Mouse (Mus musculus) CD4-positive, CD25-positive, alpha-beta regulatory T cell, adult 2 months (primary cell): ENCODE results near the gene Ulk3.

ENCODE experiments used
- DNase-seq: peaks from one replicate; pipeline ENCODE4 v3.0.0-alpha.2; 2012; ENCODE audit warnings: low read depth, low spot score

Gene Ulk3

GRCm38 (mm10) chr9:57614786-57615185 lies 25.5 kb downstream of the Ulk3 start:
- DNase-seq = no peak

DNA sequence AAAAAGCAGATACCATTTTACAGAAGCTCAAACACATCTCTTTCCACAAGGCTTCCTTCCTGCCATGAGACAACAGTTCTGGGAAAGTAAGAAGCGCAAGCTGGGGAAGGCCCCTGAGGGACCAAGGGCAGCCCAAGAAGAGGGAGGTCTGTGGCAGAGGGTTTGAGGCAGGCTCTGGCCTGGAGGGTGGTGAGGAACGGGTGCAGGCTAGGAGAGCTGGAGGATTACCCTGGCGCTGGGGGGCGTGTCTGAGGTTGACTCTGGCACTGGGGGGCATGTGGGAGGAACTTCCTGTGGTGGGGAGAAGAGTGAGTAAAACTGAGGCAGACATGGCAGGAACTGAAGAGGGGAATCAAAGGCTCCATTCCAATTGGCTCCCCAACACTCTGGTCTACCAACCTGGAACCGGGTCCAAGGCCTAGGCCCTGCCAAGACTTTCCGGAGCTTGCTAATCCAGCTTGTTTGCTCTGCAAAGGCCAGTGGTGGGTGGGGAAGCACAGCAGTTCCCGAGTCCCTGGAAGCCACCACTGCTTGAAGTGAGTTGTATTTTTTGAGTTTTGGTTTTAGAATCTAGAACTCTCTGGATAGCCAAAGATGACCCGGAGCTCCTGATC lies 28.4 kb downstream of the Ulk3 start:
- DNase-seq = no peak

DNA sequence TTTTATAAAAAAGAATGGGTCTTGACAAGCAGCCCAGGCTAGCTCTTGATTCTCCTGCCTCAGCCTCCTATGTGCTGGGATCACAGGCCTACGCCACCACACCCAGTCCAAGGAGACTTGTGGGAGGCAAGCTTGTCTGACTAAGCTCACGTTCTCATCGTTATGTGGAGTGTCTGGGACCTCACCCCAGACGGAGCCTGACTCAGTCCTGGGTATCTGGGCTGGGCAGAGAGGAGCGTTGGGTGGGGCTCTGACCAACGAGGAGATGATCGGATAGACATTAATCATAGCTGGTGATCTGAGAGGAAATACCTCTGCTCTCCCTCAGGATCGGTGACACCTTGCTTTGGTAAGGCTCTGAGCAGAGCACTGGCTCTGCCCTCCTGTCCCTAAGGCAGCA lies 29.6 kb downstream of the Ulk3 start:
- DNase-seq = no peak

DNA sequence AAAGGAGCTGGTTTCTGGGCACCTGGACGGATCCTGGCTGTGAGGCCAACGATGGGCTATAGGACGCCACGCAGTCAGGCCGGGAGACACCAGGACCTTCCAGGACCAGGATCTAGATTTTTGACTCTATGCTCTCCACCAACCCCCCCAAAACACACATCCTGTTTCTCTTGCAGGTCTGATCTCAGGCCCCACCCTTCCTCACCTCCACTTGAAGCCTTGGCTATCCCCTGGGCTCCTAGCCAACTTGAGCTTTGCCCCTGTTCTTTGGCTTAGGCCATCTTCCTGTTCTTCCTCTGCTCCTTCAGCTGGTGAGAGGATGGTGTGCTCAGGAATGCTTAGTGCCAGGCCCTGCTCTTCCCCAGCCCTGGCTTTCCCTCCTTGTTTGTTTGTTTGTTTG lies 31.4 kb downstream of the Ulk3 start, which contains the start of gene Lman1l:
Gene Lman1l, minus strand, starts transcription at position 101 of the 400 bp plus-strand sequence.
- peak; percentile 42 for DNase-seq

- no peak for DNase-seq
Observed at GRCm38 (mm10) chr9:57624295-57624694, 35.0 kb downstream of the Ulk3 start.

DNA sequence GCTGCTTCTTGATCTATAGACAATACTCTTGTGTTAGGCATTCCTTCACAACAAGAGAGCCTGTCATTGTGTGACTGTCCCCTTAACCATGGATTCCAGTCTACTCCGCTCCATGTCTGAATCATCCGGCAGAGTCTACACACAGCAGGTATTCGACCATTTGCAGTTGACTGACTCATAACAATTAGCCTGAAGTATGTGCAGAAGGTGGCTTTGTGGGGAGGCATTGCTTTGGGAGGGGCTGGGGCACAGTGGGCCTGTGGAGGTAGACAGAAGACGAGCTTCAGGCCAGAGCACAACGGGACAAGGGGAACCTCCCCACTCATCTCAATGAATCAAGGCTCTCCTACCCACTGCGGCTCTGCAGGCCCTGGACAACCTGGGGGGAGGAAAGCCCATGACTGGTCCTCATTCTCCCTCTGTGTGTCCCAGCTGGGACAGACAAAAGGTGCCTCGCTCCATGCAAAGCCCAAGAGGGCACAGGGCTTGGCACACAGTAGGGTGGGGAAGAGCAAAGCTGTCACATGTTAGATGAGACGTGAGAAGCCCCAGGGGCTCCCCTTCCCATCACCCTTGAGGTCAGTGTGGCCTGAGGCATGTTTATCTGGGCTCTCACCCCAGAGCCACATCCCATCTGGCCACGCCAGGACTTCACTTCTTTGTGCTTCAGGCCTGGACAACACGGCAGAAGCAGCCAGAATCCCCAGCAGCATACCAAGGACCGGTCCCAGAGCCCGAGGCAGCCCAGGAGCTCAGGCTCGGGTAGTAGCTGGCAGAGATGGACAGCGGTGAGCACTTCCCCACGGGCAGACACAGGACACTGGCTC lies 36.6 kb downstream of the Ulk3 start:
- no peak for DNase-seq

GRCm38 (mm10) chr9:57627191-57627590 lies 37.9 kb downstream of the Ulk3 start:
- no peak for DNase-seq

- no peak for DNase-seq
Observed at GRCm38 (mm10) chr9:57627892-57628291, 38.6 kb downstream of the Ulk3 start.

DNA sequence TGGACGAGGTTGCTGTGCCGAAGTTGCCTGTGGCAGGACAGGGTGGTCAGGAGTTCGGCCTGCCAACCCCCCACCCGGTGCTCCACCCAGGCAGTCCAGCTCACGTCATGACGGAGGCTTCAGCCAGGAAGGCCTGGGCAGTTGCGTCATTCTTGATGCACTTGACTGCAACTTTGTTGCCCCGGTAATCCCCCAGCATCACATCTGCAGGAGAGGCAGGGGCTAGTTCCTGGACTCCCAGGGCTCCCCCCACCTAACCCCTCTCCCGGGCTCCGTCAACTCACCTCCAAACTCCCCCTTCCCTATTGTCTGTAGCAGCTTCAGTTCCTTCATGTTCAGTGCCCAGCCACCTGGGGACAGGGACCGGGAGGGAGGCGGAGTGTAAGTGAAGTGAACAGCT lies 39.5 kb downstream of the Ulk3 start:
- DNase-seq = no peak

GRCm38 (mm10) chr9:57629118-57629874 lies 40.0 kb downstream of the Ulk3 start:
- DNase-seq = peak; percentile 91

DNA sequence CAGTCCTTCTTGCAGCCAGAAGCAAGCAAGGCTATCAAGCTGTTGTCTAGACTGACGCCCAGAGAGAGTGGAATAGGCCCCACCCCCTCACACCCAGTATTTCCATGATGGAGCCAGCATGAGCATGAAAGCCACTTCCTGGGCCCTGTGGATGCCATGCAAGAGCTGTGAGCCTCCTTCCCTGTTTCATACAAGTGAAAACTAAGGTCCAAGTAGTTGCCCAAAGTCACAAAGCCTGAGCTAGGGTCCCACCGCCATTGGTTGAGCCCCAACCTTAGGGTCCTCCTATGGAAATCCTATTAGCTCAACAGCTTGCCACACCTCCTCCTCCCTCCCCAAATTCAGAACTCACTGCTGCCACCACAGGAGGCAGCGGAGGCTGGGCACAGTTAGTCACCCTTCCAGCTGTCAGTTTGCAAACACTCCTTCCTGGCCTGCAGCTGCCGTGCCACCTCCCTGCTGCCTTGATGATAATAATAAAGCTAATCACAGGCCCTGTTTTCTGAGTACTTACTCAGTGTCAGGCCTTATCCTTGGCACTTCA lies 44.3 kb downstream of the Ulk3 start:
- peak; percentile 83 for DNase-seq

GRCm38 (mm10) chr9:57637272-57637671 lies 48.0 kb downstream of the Ulk3 start:
- no peak for DNase-seq

- DNase-seq = peak; percentile 46
Observed at GRCm38 (mm10) chr9:57637741-57638322, 48.6 kb downstream of the Ulk3 start.

- no peak for DNase-seq
Observed at GRCm38 (mm10) chr9:57638651-57639459, 49.6 kb downstream of the Ulk3 start.

DNA sequence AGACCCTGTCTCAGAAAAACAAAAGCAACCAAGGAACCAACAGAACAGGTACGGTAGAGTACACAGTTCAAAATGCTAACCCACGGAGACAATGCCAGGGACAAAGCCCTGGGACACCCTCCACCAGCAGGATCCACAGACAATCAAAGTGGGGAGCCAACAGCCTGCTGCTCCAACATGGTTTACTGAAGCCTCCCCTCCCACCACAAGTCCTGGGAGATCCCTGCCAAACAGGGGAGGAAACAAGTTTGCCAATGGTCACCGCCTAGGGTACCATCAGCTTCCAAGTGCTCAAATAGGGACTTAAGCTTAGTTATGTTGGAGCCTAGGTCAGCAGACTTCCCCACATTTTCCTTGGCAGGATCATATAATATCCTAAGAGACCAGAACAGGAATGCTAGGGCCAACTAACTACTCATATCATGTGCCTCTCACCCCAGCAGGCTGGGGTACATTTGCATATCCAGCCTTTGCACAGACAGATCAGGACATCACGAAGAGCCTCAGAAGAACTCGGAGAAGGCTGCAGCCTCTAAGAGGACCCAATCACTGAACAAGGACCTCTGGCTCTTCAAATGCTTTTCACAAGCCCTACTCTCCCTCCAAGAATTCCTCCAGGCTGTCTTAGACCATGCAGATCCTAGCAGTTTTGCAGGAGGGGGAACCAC lies 50.5 kb downstream of the Ulk3 start:
- no peak for DNase-seq

DNA sequence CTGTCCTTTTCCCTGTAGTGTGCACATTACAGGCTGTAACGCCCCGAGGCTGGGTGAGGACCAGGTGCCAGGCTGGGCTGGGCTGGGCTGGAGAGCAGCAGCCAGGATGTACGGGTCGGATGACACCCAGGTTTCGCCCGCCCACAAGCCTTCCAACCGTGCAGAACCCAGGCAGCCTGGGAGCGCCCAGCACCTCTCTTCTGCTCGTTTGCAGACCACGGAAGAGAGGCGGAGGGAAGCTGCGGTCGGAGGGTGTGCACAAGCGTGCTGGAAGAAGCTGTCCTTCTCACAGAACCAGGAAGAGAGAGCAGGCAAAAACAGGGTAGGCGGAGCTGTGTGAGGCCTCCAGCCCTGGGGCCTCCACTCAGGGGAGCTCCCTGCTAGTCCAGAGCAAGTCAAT lies 51.1 kb downstream of the Ulk3 start:
- DNase-seq = peak; percentile 92

- no peak for DNase-seq
Observed at GRCm38 (mm10) chr9:57641022-57641421, 51.8 kb downstream of the Ulk3 start.

DNA sequence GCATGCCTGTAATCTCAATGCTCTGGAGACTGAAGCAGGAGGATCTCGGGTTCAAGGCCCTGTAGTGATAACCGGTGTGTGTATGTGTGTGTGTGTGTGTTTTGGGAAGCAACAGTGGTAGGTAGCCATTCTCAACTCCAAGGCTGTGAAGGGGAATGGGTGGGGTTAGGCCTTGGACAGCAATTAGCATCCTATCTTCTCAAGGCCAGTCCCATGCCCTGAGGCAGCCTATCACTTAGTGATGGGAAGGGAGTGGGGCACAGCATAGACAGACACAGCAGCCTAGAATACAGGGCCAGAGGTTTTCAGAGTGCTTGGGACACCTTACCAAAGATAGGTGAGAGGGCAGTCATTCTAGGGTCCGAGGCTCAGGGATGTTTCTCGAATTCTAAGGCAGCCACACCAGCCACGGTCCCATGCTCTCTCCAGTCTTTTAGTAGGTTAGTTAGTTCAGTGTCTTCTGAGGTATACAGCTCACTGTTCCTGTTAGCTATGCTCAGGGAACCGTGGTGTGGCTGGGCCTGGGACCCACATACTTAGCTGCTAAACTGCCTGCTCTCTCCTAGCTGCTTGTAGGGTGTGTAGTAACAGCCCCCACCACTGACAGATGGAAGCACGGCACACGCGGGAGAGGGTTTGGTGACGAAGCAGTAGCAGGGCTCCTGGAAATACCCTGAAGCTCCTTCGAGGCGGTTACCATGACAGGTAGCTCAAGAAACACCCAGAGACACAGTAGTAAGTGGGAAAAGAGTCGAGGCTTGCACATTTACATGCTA lies 52.7 kb downstream of the Ulk3 start:
- peak; percentile 72 for DNase-seq

DNA sequence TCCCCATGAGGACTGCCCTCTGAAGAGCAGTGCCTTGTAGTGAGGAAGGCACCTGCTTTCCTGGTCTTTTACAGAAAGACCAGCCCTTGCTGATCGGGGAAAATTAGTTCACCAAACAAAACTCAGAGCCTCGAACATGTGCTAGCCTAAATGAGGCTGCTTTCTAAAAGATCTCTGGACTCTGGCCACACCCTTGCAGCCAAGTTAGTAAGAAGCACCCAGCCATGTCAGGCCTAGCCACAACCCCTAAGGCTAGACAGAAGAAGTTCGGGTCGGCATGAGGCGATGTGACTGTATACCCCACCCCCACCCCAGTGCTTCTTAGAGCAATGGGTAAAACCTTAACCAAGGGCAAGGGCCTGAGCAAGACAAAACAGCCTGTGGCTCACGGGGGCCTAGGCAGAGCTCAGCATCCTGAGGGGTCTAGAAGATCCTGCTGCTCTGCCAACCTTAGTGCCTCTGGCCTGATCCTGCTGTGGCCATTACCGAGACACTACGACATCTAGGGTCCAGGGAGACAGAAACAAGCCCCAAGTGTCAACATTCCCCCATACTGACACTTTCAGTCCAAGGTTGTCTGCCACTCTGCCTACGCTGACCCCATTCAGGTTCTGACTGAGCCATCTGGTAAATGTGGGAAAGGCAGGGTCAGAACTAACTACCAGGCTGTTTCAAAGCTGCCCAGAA lies 54.1 kb downstream of the Ulk3 start:
- DNase-seq = no peak
